Mouse (Mus musculus) cortical plate, adult 2 months (tissue): ENCODE results near the gene Cic. TPM values are rescaled to one million over a fixed set of nuclear protein-coding genes. Genes with fewer than 3 reads are reported as not detected.

ENCODE experiments used
- H3K27ac ChIP-seq: fragments of 200-500 bp; 2 replicates; pipeline ENCODE4 v1.5.1; 2012; ENCODE audit warnings: low read length, control low read depth, inconsistent platforms; ENCODE audit not compliant: insufficient read depth
- H3K4me1 ChIP-seq: fragments of 200-500 bp; 2 replicates; pipeline ENCODE4 v1.6.1; 2011; ENCODE audit warnings: low read length; ENCODE audit not compliant: control insufficient read depth, insufficient read depth
- H3K4me3 ChIP-seq: fragments of 200-500 bp; 2 replicates; pipeline ENCODE4 v1.5.1; 2011; ENCODE audit warnings: mild to moderate bottlenecking, low read length, control low read depth; ENCODE audit not compliant: insufficient read depth
- CTCF ChIP-seq: fragments of 200-500 bp; IDR thresholded peaks from 2 replicates; pipeline ENCODE4 v1.5.1; 2011; ENCODE audit warnings: mild to moderate bottlenecking, control low read depth, low read length; ENCODE audit not compliant: insufficient read depth; ENCODE audit errors: extremely low read depth
- POLR2A ChIP-seq: fragments of 200-500 bp; IDR thresholded peaks from 2 replicates; pipeline ENCODE4 v1.6.1; 2011; ENCODE audit warnings: mild to moderate bottlenecking, low read length, control low read depth; ENCODE audit not compliant: insufficient read depth; ENCODE audit errors: extremely low read depth
- polyA plus RNA-seq: library from polyadenylated mRNA; depleted of rRNA; stranded (reverse); fragments of >200 nt; gene quantifications from 2 replicates; pipeline ENCODE4 v1.2.3, GENCODE M21; 2012; rRNA removed

Gene Cic
- polyA plus RNA-seq = 89.6 and 94.1 TPM in 2 replicates

DNA sequence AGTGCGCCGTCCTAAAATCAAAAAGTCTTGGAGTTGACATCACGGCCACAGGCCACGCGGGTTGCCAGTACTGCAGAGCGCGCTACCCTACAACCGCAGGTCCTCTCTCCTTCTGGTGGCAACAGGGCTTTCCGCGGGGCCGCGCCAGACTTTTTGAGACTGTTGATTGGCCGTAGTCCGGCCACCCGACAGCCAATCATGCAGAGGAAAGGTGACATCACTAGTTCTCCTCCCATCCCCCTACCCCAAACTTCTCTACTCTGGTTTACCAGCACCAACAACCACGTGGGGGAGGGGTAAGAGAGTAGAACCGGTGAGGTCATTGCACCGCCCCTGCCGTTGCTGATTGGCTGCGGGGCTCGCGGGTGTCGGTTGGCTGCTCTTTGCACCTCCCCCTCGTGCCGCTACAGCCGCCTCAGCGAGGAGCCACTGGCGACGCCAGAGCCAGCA is at the start of gene Cic:
Gene Cic (plus strand): TSS at position 404 of the 450 bp plus-strand sequence.
- H3K4me1 ChIP-seq = peaks cover 7% of the 10 kb centered on the region
- TF ChIP-seq CTCF = no peak
- no peak; the same call in 1 of the 2 replicates for TF ChIP-seq POLR2A
- peak within 1 kb of the TSS; percentile 82 for H3K4me3 ChIP-seq
- H3K27ac ChIP-seq = peak within 1 kb of the TSS; percentile 91

DNA sequence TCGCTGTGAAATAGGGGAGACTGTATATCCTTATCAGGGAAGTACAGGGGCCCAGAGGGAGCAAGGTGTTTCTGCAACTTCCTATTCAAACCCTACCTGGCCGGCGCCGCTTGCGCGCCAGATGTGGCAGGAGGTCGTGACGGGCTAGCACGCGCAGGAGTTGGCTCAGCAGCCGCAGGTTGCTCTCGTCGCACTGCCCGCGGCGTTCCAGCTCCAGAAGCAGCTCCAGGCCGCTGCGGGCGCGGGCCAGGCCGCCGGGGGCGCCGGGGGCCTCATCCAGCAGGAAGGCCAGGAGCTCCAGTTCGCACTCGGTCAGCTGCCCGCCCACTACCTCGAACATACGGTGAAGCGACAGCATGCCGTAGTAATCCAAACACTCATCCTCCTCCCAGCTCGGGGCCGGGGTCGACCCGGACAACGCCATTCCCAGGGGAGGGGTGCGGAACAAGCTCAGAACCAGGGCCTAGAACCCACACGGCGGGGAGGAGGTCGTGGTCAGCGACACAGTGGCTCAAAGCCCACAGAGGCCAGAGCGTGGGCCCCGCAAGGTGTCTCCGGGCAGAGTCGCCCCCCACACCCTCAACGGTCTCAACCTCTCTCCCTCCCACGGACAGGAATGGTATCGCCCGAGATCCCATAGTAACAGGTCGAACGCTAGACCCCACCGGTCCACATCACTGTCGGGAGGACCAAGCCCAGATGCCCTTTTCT is 48.6 kb upstream of the Cic start:
- Histone ChIP-seq H3K4me3 (peak overlapping the region; percentile 86), H3K27ac (no peak overlapping the region), H3K4me1 (no peaks in the 10 kb centered on the region)
- no peak for TF ChIP-seq POLR2A
- TF ChIP-seq CTCF = no peak

DNA sequence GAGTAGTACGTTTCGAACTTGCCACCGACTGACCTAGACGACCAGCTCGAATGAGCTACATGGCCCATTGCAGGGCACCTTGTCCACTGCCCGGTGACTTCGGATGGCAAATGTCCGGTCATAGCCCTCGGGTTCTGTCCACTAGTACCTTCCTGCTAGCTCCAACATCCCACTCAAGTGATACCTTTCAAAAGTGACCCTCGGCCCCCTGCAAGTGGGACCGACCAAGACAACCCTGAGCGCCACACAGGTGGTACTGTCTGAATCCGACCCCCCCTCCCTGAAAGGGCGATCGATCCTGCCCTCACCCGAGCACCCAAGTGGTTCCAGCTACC is 48.1 kb upstream of the Cic start:
- H3K27ac ChIP-seq = 0 out of 2 replicates have a peak overlapping the region, but pooled peaks have one; percentile 19
- peak overlapping the region; percentile 86 for H3K4me3 ChIP-seq
- TF ChIP-seq CTCF (no peak), POLR2A (no peak)
- no peaks in the 10 kb centered on the region for H3K4me1 ChIP-seq

DNA sequence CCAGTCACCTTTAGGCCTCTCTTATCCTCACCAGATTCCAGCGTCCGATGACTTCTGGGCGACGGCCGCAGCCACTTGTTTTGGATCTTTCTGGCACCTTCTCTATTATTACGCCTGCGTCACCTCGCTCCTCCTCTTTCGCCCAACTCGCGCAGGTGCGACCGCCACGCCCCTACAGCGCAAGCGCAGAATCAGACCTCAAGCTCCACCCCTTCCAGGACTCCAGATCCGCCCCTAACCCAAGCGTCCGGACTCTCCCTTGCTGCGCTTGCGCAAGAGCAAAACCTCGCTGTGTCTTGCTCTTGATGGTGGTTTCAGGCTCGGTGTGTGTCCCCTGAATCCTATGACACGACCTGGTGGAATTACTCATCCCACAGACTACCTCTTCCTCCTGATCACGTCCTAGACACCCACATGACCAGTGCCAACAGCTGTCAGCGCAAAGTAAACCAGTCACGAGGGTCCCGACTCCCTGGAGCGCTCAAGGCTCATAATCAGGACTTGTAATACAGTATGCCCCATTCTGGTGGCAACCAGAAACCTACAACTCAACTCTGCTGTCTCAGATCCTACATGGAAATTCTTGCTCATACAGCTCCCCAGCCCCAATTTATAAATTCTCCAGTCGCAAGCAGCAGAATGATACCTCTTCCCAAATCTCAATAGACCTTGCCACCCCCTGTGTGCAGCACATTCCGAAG is 47.6 kb upstream of the Cic start:
- H3K4me3 ChIP-seq = peak overlapping the region; percentile 86
- TF ChIP-seq POLR2A (peak; percentile 83), CTCF (no peak)
- no peaks in the 10 kb centered on the region for H3K4me1 ChIP-seq
- 0 out of 2 replicates have a peak overlapping the region, but pooled peaks have one; percentile 19 for H3K27ac ChIP-seq

DNA sequence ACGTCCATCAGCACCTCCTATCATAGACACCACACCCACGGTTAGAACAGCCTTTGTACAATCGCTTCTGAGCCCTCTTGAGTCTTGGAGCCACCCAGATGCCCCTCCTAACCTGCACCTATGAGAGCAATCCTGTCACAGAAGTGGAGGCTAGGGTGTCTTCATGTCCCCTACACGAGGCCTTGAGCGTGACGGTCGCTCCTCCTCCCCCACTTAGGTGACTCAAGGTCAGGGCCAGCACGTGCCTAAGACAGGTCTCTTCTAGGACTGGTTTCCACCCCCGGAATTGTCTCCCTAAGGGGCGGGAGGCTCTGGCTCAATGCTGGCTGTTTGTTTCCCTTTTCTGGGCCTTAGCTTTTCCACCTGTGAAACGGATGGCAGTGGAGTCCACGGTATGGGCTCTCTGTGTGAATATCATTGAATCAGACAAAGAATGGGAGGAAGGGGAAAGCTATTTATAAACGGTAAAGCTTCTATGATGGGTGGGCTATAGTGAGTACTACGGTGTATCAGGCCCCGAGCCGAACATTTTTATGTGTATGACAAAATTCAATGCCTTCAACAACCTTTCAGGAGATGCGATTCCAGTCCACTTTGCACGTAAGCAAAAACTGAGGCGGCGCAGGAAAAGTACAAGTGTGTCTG is 46.9 kb upstream of the Cic start, which contains the start of gene Dedd2:
Gene Dedd2 (minus strand): TSS at position 159 of the 645 bp plus-strand sequence.
- no peak for TF ChIP-seq CTCF
- TF ChIP-seq POLR2A = no peak
- Histone ChIP-seq H3K4me3 (peak within 1 kb of the TSS; percentile 86), H3K4me1 (no peaks in the 10 kb centered on the region), H3K27ac (0 out of 2 replicates have a peak within 1 kb of the TSS, but pooled peaks have one; percentile 19)

DNA sequence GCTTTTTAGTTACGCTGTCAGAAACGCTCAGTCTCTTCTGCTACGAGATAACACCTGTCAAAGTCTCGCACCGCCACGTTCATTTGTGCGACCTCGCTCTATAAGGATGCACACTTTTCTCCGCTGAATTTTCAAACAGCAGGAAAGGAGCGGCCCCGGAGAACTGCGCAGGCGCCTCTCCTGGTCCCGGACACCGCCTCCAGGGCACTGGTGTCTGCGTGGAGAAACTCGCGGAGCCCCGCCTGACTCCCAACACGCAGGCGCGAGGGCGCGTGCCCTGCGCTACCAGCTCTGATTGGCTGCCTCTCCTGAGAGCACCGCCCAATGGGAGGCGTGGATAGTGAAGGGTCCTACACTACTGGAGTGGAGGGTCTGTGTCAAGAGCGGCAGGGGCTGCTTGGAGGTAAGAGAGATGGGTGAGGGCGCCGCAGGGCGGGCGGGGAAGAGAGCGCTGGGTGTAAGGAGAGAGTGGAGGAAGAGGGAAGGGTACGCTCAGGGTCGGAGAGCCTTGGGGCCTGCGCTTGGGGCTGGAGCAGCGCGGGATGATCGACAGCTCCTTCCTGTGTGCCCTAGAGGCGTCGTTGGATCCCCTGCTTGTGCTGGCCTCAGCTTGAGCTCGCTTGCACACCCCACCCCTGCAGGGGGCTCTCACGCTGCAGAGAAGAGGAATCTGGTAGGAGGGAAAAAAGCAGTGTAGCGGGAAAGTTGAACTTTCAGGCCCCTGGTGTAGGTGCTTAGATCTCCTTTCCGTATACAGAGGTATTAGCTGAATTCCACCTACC is 46.2 kb upstream of the Cic start, which contains the start of gene Zfp526:
Gene Zfp526 (plus strand): TSS at position 324 of the 782 bp plus-strand sequence.
- TF ChIP-seq POLR2A = peak; percentile 87
- TF ChIP-seq CTCF = no peak
- no peaks in the 10 kb centered on the region for H3K4me1 ChIP-seq
- H3K4me3 ChIP-seq = peak within 1 kb of the TSS; percentile 60
- H3K27ac ChIP-seq = no peak within 1 kb of the TSS

DNA sequence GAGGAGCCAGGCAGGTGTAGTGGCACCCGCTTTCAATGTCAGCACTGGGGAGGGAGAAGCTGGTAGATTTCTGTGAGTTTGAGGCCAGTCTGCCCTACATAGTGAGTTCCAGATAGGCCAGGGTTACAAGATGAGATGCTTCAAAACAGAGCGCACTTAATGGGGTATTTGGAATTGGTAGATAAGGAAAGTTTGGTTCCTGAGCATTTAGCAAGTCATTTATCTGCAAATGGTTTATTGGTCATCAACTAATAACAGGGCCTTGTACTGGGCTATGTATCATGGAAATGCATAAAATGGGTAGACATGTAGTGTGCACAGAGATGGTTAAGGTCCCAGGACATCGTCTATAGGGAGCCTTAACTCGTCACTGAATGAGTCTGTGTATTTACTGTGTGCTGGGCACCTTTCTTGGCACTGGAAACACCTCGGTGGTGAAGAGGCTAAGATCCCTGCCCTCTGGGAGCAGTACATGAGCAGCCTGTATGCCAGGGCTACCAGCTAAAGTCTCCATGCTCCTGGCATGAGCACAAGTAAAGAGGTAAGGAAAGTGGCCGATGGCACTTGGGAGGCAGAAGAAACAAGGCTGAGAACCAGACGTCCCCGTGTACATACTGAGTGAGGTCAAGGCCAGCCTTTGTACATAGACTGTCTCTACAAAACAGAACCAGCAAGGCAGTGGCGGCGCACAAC is 45.1 kb upstream of the Cic start:
- TF ChIP-seq CTCF (no peak), POLR2A (no peak)
- H3K27ac ChIP-seq = no peak overlapping the region
- no peaks in the 10 kb centered on the region for H3K4me1 ChIP-seq
- no peak overlapping the region; the same call in 1 of the 2 replicates for H3K4me3 ChIP-seq

DNA sequence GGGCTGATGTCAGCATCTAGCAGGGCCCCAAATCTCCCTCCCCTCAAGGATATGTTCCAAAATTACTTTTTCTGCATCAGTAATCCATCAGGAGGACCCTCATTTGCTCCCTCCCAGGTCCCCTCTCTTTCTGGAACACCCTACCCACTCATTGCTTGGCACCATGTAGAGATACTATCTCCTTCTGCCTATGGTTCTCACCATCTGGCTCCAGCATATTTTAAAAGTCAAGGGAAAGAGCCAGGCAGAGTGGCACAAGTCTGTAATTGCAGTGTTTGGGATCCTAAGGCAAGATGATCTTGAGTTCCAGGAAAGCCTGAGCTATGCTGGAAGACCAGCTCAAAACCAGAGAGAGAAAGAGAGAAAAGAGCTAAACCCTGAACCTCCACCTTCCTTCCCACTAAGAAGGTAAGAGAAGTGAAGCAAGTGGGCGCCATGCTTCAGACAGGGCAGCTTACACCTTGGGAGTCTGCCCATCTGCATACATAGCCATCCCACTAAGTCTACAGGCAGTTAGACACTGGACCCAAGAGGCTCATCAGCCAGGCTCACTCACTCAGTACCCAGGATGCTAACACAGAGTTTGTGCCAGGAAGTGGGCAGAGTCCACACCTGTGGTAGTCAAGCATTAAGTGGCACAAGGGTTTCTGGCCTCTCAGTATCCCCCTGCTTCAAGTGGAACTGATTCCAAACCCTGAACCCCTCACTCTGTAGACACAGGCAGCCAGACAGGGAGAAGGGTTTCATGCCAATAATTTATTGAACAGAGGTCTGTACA is 39.8 kb upstream of the Cic start:
- TF ChIP-seq CTCF = no peak
- 0 out of 2 replicates have a peak, but pooled peaks have one; percentile 15 for TF ChIP-seq POLR2A
- H3K27ac ChIP-seq = no peak overlapping the region

More for the DNA sequence above, 39.8 kb upstream of the Cic start:
- H3K4me1 ChIP-seq = 0 out of 2 replicates have a peak, but pooled peaks cover 3% of the 10 kb centered on the region
- H3K4me3 ChIP-seq = no peak overlapping the region
